Mouse (Mus musculus) megakaryocyte progenitor cell, adult 5-6 weeks (primary cell): ENCODE data around the gene Tpgs1. TPM values are rescaled to one million over a fixed set of nuclear protein-coding genes. Genes with fewer than 3 reads are reported as not detected.
A peak's percentile ranks its signal among the peaks of the same experiment; 100 is the strongest.

ENCODE experiments used
- ATAC-seq: replicated peaks from 2 replicates; pipeline ENCODE4 v1.8.0; 2016; ENCODE audit warnings: mild to moderate bottlenecking, moderate TSS enrichment, inconsistent platforms; ENCODE audit not compliant: poor library complexity
- total RNA-seq, 2 experiments: library from RNA; stranded (forward) in 1 of 2; stranded (reverse) in 1 of 2; fragments of 157-497, 149-512 nt in 1 of 2; fragments of 200-1000 nt in 1 of 2; gene quantifications; 2 replicates each; pipeline versions ENCODE4 v1.2.3 to v1.2.4; 2015 to 2017

The Tpgs1 gene
- 8.3 and 10.2 TPM in 2 replicates for total RNA-seq (2015)
- total RNA-seq (2017): 8.2 and 10.4 TPM in 2 replicates

DNA sequence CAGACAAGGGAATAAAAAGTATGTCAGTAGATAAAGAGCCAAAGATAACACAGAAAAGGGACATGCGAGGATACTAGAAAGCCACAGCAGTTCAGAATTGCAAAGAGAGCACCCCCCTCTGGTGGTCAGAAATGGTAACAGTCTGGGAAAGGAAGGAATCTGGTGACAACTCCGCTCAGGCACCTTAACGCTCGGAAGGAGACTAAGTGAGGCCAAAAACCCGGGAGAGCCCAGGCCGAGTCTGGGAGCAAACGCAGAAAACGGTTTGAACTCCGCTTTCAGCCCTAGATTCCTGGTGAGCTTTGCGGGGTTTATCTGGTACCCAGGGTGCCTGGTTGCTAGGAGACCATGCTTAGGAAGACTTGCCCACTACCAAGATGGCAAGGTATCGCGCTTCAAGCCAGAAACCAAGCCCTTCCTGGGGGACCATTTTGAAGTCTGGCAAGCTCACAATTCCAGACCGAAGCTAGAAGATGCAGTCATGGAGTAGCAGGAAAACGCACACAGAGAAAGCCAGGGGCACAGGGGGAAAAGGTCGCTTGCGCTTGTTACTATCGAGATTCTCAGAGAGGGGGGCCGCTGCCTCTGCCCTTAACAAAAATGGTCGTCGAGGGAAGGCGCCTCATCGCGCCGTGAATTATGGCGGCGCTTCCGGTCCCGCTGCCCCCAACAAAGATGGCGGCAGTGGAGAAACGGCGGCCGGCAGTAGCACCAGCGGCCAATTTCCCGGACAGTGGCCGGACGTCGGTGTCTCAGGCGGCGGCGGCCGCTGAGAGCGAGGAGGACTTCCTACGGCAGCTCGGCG is at the start of gene Tpgs1:
Gene Tpgs1, plus strand, starts transcription at position 599 of the 805 bp plus-strand sequence.
- ATAC-seq: peak; percentile 75

GRCm38 (mm10) chr10:79623950-79624349 is 45.2 kb upstream of the Tpgs1 start:
- no peak for ATAC-seq

GRCm38 (mm10) chr10:79625398-79625797 is 43.8 kb upstream of the Tpgs1 start:
- no peak for ATAC-seq

GRCm38 (mm10) chr10:79626156-79626555 is 43.0 kb upstream of the Tpgs1 start:
- ATAC-seq: no peak

DNA sequence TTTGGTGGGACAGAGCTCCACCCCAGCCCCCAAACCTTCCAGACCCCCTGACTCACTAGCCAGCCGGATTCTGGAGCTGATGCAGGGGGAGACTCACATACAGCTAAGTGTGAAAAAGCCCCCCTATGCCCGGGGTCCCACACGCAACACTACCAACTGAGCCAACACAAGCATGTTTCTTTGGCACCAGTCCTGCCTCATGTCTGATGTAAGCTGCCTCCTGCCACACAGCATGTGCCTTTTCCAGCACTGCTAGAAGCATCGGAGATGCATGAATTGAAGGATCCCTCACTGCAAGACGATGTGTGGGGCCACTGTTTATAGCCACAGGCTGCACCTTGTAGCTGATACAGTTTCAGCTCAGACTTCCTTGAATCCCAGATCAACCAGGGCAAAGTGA is 40.8 kb upstream of the Tpgs1 start:
- no peak for ATAC-seq

DNA sequence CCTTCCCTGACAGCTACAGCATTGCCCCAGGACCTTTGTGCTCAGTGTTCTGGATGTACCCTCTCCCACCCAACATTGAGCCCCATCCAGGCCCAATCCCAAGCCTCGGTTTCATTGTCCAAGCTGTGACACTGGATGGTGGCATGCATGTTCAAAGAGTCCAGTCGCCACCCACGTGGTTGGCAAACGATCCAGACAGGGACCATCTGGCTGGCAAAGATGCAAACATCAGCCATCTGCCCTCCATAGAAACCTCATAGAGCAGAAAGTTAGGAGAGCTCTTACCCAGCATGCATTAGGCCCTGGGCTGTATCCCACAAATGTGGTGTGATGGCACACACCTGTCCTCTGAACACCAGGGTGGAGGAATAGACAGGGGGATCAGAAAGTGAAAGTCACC is 37.7 kb upstream of the Tpgs1 start:
- ATAC-seq: no peak

- no peak for ATAC-seq
Observed at GRCm38 (mm10) chr10:79633006-79633777, 36.0 kb upstream of the Tpgs1 start.

DNA sequence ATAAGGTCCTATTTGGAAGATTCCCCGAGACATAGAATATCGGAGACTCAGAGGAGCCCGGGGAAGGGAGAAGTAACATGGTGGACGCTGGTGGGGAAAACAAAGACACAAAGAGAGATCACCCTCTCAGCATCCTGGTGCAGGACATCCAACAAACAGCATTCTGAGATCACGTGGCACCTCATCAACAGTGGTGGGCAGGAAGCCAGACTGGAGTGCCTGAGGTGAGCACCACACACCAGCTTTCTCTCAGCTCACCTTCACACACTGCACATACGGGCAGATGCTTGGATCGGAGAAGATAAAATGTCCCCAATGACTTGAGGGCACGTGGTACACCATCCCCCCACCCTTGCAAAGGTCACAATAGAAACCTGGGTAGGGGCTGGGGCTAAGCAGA is 32.9 kb upstream of the Tpgs1 start:
- no peak for ATAC-seq

GRCm38 (mm10) chr10:79637128-79638110 is 31.8 kb upstream of the Tpgs1 start, which contains the start of gene Shc2:
Gene Shc2 (minus strand): TSS chr10:79637918.
- ATAC-seq: 0 out of 2 replicates have a peak, but pooled peaks have one; percentile 6

DNA sequence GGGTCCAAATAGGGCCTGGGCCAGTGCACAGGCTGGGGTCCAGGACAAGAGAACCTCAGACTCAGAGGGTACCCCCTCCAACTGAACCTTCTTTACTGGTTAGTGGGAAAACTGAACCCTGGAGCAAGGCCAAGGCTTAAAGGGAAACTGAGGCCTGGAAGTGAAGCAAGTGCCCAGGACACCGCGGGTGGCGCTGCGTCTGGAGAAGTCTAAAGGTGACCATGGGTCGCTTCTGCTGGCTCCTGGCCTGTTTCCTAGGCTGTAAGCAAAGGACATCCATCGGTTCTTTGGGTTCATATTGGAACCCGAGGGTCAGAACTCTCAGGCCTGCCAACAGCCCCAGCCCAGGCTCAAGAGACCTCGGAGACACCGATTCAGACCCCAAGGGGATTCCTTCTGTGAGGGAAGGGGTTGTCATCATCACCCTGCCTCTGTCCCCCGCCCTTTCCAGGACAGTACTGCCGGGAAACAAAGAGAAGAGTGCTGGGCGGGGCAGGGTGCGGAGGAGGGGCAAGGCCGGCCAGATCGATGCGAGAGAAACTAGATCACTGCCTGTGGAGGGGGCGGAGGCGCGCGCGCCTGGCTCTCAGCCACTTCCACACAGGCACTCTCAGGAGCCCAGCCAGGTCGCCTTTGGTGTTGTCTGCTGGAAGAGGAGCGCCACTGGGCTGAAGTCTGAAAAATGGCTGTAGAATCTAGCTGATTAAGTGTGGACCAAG is 30.5 kb upstream of the Tpgs1 start:
- ATAC-seq: no peak

DNA sequence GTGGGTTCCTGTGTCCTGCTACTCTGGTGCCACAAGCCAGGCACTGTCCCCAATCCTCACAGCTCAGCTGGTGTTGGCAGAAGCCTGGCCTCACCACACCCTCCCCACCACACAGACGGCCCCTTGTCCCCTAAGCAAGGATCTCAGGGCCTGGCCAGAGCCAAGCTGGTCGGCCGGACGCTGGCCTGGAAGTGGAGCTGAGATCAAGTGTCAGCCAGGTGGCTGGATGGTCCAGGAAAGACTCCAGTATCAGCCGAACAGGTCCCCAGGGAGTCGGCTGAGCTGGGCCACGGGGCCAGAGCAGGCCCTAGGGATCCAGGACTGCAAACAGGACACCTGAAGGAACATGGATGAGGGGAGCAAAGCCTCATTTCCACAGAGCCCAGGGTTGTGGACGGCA is 23.5 kb upstream of the Tpgs1 start, which contains the start of gene Odf3l2:
Gene Odf3l2, minus strand, starts transcription at position 28 of the 400 bp plus-strand sequence.
- no peak for ATAC-seq

- ATAC-seq: peak; percentile 97
Observed at GRCm38 (mm10) chr10:79649070-79649751, 20.0 kb upstream of the Tpgs1 start.

DNA sequence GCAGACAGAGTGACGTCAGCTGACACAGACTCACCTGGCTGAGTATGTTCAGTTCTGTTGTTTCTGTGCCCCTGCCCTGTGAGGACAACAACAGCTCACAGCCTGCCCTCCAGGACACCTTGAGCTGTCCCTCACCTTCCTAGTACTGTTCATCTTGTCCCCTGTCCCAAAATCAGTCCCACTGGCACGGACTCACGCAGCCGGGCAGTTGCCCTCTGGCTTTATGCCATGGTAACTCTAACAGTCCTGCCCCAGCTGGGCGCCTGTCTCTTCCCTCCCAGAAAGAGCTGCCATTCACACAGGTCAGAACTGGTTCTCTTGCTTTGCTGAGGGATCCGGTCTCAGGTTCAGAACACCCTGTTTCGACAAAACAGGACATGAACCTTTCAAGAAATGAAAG is 16.4 kb upstream of the Tpgs1 start:
- ATAC-seq: no peak

GRCm38 (mm10) chr10:79654946-79655395 is 14.2 kb upstream of the Tpgs1 start:
- ATAC-seq: no peak

DNA sequence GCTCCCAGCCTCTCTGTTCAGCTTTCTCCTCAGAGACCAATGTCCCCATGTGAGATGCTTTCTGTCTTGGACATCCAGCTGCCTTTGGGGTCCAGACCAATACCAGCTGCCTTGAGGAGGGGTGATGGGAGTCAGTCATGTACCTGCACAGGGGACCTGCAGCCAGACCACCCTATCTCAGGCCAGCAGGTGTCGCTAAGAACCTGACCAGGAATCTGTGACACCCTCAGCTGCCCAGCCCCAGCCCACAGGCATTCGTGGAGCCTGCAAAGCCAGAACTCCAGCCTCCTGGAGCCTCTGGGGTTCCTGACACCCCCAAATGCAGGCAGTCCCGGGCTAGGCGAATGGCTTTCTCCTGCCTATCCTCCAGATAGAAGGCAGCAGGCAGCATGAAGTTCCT is 10.3 kb upstream of the Tpgs1 start:
- peak; percentile 70 for ATAC-seq

DNA sequence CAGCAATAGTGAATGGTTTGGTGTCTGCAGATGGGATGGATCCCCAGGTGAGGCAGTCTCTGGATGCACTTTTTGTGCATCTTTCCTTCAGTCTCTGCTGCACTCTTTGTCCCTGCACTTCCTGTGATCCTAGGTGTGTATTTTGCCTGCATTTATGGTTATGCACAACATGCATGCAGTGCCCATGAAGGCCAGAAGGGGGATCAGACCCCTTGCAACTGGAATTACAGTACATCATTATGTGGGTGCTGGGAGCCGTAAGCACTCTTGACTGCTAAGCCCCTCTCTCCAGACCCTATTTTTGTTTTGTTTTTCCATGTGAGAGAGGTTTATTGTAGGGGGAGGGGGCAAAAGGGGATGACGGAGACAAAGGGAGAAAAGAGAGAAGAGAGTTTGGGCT is 8.9 kb upstream of the Tpgs1 start:
- ATAC-seq: peak; percentile 55

GRCm38 (mm10) chr10:79661861-79662260 is 7.3 kb upstream of the Tpgs1 start:
- no peak for ATAC-seq

DNA sequence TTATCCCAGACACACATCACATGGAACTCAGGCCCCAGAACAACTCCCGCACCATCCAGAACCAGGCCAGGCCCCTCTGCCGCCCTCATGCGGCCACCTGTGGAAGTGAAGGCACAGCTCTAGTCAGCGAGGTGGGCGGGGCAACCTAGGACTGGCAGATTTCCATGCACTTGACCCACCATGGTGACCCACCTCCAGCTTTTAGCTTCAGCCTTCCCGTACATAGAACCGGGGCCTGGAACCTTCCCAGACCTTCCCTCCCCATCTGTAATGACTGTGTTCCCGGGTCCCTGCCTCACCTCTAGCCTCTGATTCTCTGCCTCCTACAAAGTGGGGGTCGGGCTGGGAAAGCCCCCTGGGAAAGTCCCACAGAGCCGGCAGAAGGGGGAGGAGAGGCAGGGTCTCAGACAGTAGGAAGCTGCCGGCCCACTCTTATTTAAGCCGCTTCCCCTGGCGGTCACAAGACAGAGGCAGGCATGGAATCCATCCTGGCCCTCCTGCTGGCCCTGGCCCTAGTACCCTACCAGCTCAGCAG is 5.0 kb upstream of the Tpgs1 start, which contains the start of gene Madcam1:
Gene Madcam1, plus strand, starts transcription at position 429 of the 535 bp plus-strand sequence.
- ATAC-seq: peak; percentile 70

- ATAC-seq: no peak
Observed at GRCm38 (mm10) chr10:79665051-79665450, 4.1 kb upstream of the Tpgs1 start.
